Mouse (Mus musculus): ENCODE measurements around the gene H2afy. TPM values are rescaled to one million over a fixed set of nuclear protein-coding genes. Genes with fewer than 3 reads are reported as not detected.

H2afy gene
- polyA plus RNA-seq, 1 experiment from 2014 or later = 132 TPM

DNA sequence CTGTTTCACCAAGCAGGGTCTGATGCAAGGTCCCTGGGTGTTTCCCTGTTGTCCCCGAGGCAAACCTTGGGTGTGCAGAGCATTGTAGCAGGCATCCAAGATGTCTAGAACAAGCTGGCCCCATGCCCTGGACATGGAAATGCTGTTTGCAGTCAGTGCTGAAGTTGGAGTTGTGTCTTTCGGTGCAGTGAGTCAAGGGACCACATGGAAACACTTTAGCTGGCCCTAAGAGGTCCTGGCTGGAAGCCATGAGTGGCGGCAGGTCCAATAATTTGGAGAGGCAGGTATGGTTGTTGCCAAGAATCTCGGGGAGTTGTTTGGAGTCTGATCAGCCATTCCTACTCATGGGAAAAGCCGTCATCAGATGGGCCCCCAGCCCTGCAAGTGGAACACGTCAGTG lies 27.6 kb upstream of the H2afy start:
- H3K4me3 ChIP-seq (ENCODE audit: low read depth, low read length) = no peak overlapping the region
- H3K4me1 ChIP-seq (replicated peaks; ENCODE audit: control insufficient read depth, insufficient read depth, low read length) = 0 out of 2 replicates have a peak, but pooled peaks cover 5% of the 10 kb centered on the region
- H3K9me3 ChIP-seq (ENCODE audit: control insufficient read depth) = no peaks in the 10 kb centered on the region
- no peak overlapping the region for H3K9ac ChIP-seq (ENCODE audit: low read depth, low read length)
- no peak overlapping the region for H3K4me2 ChIP-seq (replicated peaks; ENCODE audit: low read depth)
- ATAC-seq = no peak
- no peak for TF ChIP-seq CTCF (IDR thresholded peaks at IDR 0.05; ENCODE audit: low read depth)
- no peaks in the 10 kb centered on the region for H3K36me3 ChIP-seq (ENCODE audit: control insufficient read depth, insufficient read depth)
- WGBS = 58% methylated on average over 6 of the region's 6 CpGs
- no peak overlapping the region for H3K27ac ChIP-seq (ENCODE audit: low read depth, low read length)
- H3K27me3 ChIP-seq (replicated peaks; ENCODE audit: control insufficient read depth, insufficient read depth, low read length) = no peaks in the 10 kb centered on the region

DNA sequence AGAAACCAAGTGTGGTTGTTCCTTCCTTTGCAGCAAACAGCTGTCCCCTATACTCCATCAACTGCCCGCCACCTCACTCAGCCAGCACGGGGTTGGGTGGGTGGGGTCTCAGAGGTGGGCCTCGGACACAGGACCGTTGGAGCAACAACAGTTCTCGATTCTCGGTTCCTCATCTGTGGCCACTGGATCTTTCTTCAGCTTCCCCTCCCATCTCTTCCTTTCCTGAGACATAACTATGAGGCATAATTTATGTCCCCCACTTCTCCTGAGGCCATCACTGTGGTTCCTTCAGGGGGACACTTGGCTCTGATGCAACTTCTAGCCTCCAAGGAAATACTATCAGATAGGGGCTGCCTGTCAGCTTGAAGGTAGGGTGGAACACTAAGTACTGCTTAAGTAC lies 26.7 kb upstream of the H2afy start:
- no peak for TF ChIP-seq CTCF (IDR thresholded peaks at IDR 0.05; ENCODE audit: low read depth)
- no peak for ATAC-seq
- no peaks in the 10 kb centered on the region for H3K36me3 ChIP-seq (ENCODE audit: control insufficient read depth, insufficient read depth)
- H3K4me1 ChIP-seq (replicated peaks; ENCODE audit: control insufficient read depth, insufficient read depth, low read length) = 0 out of 2 replicates have a peak, but pooled peaks cover 5% of the 10 kb centered on the region
- H3K9ac ChIP-seq (ENCODE audit: low read depth, low read length) = no peak overlapping the region
- H3K27ac ChIP-seq (ENCODE audit: low read depth, low read length) = no peak overlapping the region
- no peak overlapping the region for H3K4me2 ChIP-seq (replicated peaks; ENCODE audit: low read depth)
- H3K27me3 ChIP-seq (replicated peaks; ENCODE audit: control insufficient read depth, insufficient read depth, low read length) = no peaks in the 10 kb centered on the region
- H3K4me3 ChIP-seq (ENCODE audit: low read depth, low read length) = no peak overlapping the region
- H3K9me3 ChIP-seq (ENCODE audit: control insufficient read depth) = no peaks in the 10 kb centered on the region
- 81% methylated on average over 6 of the region's 6 CpGs for WGBS

DNA sequence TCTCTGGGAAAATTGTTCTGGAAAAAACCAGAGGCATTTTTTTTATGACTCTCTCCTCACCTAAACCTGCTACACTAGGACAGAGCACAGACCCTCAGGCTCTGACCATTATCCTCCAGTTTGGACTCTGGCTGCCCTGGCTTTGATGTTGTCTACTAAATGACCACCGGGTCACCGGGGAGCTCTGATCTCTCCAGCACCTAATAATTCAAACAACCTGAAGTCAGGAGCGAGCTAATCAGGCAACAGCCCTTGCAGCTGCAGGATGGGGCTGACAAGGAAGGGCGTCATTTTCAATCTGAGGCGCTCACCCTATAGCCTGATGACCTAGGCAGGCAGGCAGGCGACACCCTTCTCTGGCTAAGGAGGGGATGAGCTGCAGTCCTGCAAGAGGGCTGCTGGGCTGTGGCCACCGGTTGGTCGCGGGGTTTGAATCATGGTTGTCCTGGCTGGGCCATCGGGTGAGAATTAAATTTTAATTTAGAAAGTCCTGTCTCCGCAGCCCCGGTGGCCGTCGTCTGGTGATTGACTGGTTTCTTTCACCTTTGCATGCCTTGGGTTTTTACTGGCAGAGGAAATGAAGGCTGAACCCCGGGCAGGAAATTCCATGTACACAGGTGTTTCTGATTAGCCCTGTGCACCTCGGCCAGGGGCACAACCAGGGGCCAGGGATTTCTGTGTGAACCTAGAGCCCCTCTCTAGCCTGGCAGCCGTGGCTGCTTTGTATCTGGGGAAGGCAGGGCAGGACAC lies 23.6 kb upstream of the H2afy start:
- Histone ChIP-seq H3K36me3 (ENCODE audit: control insufficient read depth, insufficient read depth) (no peaks in the 10 kb centered on the region), H3K9ac (ENCODE audit: low read depth, low read length) (peak overlapping the region; percentile 22; the same call in 1 of the 2 replicates), H3K4me2 (replicated peaks; ENCODE audit: low read depth) (peak overlapping the region; percentile 60), H3K27me3 (replicated peaks; ENCODE audit: control insufficient read depth, insufficient read depth, low read length) (no peaks in the 10 kb centered on the region), H3K9me3 (ENCODE audit: control insufficient read depth) (no peaks in the 10 kb centered on the region), H3K4me1 (replicated peaks; ENCODE audit: control insufficient read depth, insufficient read depth, low read length) (0 out of 2 replicates have a peak, but pooled peaks cover 10% of the 10 kb centered on the region), H3K27ac (ENCODE audit: low read depth, low read length) (no peak overlapping the region), H3K4me3 (ENCODE audit: low read depth, low read length) (peak overlapping the region; percentile 9; the same call in 1 of the 2 replicates)
- no peak for TF ChIP-seq CTCF (IDR thresholded peaks at IDR 0.05; ENCODE audit: low read depth)
- 21% methylated on average over 17 of the region's 17 CpGs for WGBS
- peak; percentile 54 for ATAC-seq

DNA sequence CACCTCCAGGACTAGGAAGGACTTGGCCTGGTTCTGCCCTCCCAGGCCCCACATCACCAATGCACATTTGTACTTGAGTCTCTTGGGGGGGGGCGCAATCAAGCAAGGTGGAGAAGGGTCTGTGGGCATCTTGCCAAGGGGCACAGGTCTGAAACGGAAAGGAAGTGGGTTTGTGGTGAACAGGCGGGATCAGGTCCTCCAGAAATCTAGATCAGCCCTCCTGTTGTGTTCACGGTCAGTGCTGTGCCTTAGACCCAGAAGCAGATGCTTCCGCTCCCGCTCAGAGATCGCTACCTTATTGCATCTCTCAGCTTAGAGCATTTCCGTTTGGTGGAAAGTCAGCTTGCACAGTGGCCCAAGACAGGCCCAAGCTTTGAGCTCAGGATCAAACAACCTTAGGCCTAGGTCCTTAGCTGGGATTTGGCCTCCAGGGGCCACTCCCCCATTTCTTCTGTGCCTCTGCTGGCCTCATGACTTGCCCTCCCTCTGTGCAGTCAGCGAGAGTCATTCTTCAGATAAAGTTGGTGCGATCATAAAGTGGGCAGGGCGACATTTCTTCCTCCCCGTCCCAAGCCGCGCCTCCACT lies 22.9 kb upstream of the H2afy start:
- WGBS = 36% methylated on average over 14 of the region's 14 CpGs
- no peaks in the 10 kb centered on the region for H3K27me3 ChIP-seq (replicated peaks; ENCODE audit: control insufficient read depth, insufficient read depth, low read length)
- H3K9me3 ChIP-seq (ENCODE audit: control insufficient read depth) = no peaks in the 10 kb centered on the region
- ATAC-seq = peak; percentile 82
- no peak for TF ChIP-seq CTCF (IDR thresholded peaks at IDR 0.05; ENCODE audit: low read depth)
- 0 out of 2 replicates have a peak, but pooled peaks cover 12% of the 10 kb centered on the region for H3K4me1 ChIP-seq (replicated peaks; ENCODE audit: control insufficient read depth, insufficient read depth, low read length)
- H3K4me3 ChIP-seq (ENCODE audit: low read depth, low read length) = peak overlapping the region; percentile 9; the same call in 1 of the 2 replicates
- H3K4me2 ChIP-seq (replicated peaks; ENCODE audit: low read depth) = peak overlapping the region; percentile 60
- no peak overlapping the region for H3K27ac ChIP-seq (ENCODE audit: low read depth, low read length)
- H3K36me3 ChIP-seq (ENCODE audit: control insufficient read depth, insufficient read depth) = no peaks in the 10 kb centered on the region
- no peak overlapping the region for H3K9ac ChIP-seq (ENCODE audit: low read depth, low read length)

DNA sequence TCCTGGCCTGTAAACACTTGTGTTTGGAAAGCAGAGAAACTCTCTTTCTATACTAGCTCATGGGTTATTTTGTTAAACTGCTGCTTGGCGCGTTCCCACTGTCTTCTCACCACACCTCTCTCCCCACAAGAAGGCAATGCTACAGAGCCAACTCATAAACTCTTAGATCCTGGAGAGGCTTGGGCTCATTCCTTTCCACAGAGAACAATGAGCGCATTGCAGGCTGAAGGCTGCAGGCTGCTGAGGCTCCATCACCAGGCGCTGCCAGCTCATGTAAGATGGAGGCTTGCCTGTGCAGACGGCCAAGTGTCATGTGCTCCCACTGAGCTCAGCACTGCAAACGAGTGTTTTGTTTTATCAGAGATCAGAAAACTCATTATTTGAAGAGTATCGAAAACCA lies 19.5 kb upstream of the H2afy start:
- no peak overlapping the region for H3K9ac ChIP-seq (ENCODE audit: low read depth, low read length)
- no peak overlapping the region for H3K4me2 ChIP-seq (replicated peaks; ENCODE audit: low read depth)
- 78% methylated on average over 7 of the region's 7 CpGs for WGBS
- 0 out of 2 replicates have a peak, but pooled peaks cover 12% of the 10 kb centered on the region for H3K4me1 ChIP-seq (replicated peaks; ENCODE audit: control insufficient read depth, insufficient read depth, low read length)
- no peaks in the 10 kb centered on the region for H3K36me3 ChIP-seq (ENCODE audit: control insufficient read depth, insufficient read depth)
- no peak overlapping the region for H3K4me3 ChIP-seq (ENCODE audit: low read depth, low read length)
- no peak overlapping the region for H3K27ac ChIP-seq (ENCODE audit: low read depth, low read length)
- no peak for TF ChIP-seq CTCF (IDR thresholded peaks at IDR 0.05; ENCODE audit: low read depth)
- H3K27me3 ChIP-seq (replicated peaks; ENCODE audit: control insufficient read depth, insufficient read depth, low read length) = no peaks in the 10 kb centered on the region
- no peak for ATAC-seq
- H3K9me3 ChIP-seq (ENCODE audit: control insufficient read depth) = no peaks in the 10 kb centered on the region

DNA sequence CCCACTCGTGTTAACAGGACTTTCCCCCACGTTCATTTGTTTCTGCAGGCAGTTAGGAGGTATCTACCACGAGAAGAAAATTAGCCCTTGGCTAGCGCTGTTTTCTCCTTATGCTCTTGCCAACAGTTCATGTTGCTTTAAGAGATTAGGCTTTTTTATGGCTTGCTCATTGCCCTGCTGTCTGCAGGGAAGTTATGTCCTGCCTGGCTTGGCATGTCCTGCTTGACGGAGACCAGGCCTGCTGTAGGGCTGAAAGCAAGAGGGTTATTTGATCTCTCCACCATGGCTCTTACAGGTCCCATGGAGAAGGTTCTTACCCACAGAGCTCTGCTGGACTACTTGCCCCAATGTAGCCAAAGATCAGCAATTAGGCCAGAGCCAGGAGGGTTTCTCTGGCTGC lies 18.9 kb upstream of the H2afy start:
- Histone ChIP-seq H3K4me3 (ENCODE audit: low read depth, low read length) (no peak overlapping the region), H3K4me2 (replicated peaks; ENCODE audit: low read depth) (no peak overlapping the region), H3K4me1 (replicated peaks; ENCODE audit: control insufficient read depth, insufficient read depth, low read length) (0 out of 2 replicates have a peak, but pooled peaks cover 10% of the 10 kb centered on the region), H3K36me3 (ENCODE audit: control insufficient read depth, insufficient read depth) (no peaks in the 10 kb centered on the region), H3K27me3 (replicated peaks; ENCODE audit: control insufficient read depth, insufficient read depth, low read length) (no peaks in the 10 kb centered on the region), H3K27ac (ENCODE audit: low read depth, low read length) (no peak overlapping the region), H3K9ac (ENCODE audit: low read depth, low read length) (no peak overlapping the region), H3K9me3 (ENCODE audit: control insufficient read depth) (no peaks in the 10 kb centered on the region)
- 15% methylated on average over 5 of the region's 5 CpGs for WGBS
- no peak for ATAC-seq
- TF ChIP-seq CTCF (IDR thresholded peaks at IDR 0.05; ENCODE audit: low read depth) = no peak
